Mouse (Mus musculus) ES-E14 (cell line): Measurements from ENCODE around the gene Clstn3. TPM values are rescaled to one million over a fixed set of nuclear protein-coding genes. Genes with fewer than 3 reads are reported as not detected.

Experiments
- DNase-seq: peaks from one replicate; pipeline ENCODE4 v3.0.0-alpha.2; 2013; ENCODE audit warnings: low read depth, low spot score
- H3K27ac ChIP-seq: 2 replicates; pipeline ENCODE4 v1.5.1; 2012; ENCODE audit warnings: low read depth, mild to moderate bottlenecking, low read length, moderate library complexity, mixed read lengths; ENCODE audit not compliant: poor library complexity, insufficient read depth, severe bottlenecking
- H3K36me3 ChIP-seq: 2 replicates; pipeline ENCODE4 v1.6.1; 2012; ENCODE audit warnings: mild to moderate bottlenecking, low read length, moderate library complexity, mixed read lengths; ENCODE audit not compliant: control insufficient read depth, poor library complexity, insufficient read depth, severe bottlenecking
- H3K4me1 ChIP-seq, 2 experiments: fragments of 150-350 bp in 1 of 2; sonication (generic) in 1 of 2; 2 replicates each; pipeline ENCODE4 v1.6.1; 2012; ENCODE audit warnings: low read length in 2 of 2, mild to moderate bottlenecking in 1 of 2, mixed read lengths in 1 of 2; ENCODE audit not compliant: control insufficient read depth in 2 of 2, insufficient read depth in 2 of 2, poor library complexity in 1 of 2
- H3K4me3 ChIP-seq, 2 experiments: fragments of 150-350 bp in 1 of 2; sonication (generic) in 1 of 2; 2 replicates each; pipeline ENCODE4 v1.5.1; 2012; ENCODE audit warnings: low read length in 2 of 2, low read depth in 1 of 2, mild to moderate bottlenecking in 1 of 2, mixed read lengths in 1 of 2; ENCODE audit not compliant: insufficient read depth in 1 of 2, poor library complexity in 1 of 2, severe bottlenecking in 1 of 2
- H3K9ac ChIP-seq: 2 replicates; pipeline ENCODE4 v1.6.1; 2012; ENCODE audit warnings: low read depth, mild to moderate bottlenecking, low read length, mixed read lengths; ENCODE audit not compliant: poor library complexity, insufficient read depth, severe bottlenecking
- H3K9me3 ChIP-seq: fragments of 150-350 bp; sonication (generic); 2 replicates; pipeline ENCODE4 v1.6.1; 2012; ENCODE audit warnings: low read depth, mild to moderate bottlenecking, low read length; ENCODE audit not compliant: control insufficient read depth, insufficient read depth
- CHD2 ChIP-seq: IDR thresholded peaks from 2 replicates; pipeline ENCODE4 v1.6.1; 2014; ENCODE audit warnings: mild to moderate bottlenecking, low read depth, low read length, inconsistent platforms
- HCFC1 ChIP-seq: IDR thresholded peaks from 2 replicates; pipeline ENCODE4 v1.6.1; 2012; ENCODE audit warnings: low read length, inconsistent platforms, borderline replicate concordance; ENCODE audit not compliant: insufficient read depth
- MAFK ChIP-seq: IDR thresholded peaks from 2 replicates; pipeline ENCODE4 v1.6.1; 2014; ENCODE audit warnings: mild to moderate bottlenecking, low read depth, low read length, inconsistent platforms; ENCODE audit not compliant: insufficient read depth
- ZC3H11A ChIP-seq: IDR thresholded peaks from 2 replicates; pipeline ENCODE4 v1.6.1; 2012; ENCODE audit warnings: low read depth, mild to moderate bottlenecking, inconsistent platforms, low read length, borderline replicate concordance
- ZNF384 ChIP-seq: IDR thresholded peaks from 2 replicates; pipeline ENCODE4 v1.6.1; 2012; ENCODE audit warnings: low read depth, low read length, inconsistent platforms
- in situ Hi-C, 2 experiments: fragments of 600-800 bp; cut with MboI; formaldehyde crosslinking; loops; one replicate each; pipeline ENCODE4 v1.15.1; 2025; ENCODE audit warnings: low sequenced_read_pairs in 2 of 2, inconsistent platforms in 1 of 2; ENCODE audit not compliant: unreplicated experiment in 2 of 2
- total RNA-seq: library from RNA; depleted of rRNA; stranded (reverse); fragments of 300-350 nt; gene quantifications from 2 replicates; pipeline ENCODE4 v1.2.3, GENCODE M21; 2012

The Clstn3 gene
- total RNA-seq, 1 experiment = 37.0 TPM

DNA sequence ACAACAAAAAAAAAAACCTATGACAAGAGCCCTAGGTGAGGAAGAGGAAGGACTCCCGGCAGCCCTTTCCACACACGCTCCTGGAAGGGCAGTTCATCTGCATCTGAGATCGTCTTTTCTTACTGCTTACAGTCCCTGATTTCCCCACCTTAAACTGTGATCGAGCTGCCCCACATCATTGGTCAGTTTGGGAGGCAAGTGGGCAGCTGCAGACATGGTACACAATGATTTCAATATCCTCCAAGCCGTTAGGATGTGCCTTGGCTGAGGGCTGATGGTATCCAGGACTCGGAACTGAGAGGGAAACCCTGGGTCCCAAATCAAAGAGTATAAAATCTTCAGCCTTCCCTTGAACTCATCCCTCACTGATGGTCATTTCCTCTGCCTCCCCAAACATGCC, 705 bp upstream of the Clstn3 start:
- no peak for DNase-seq
- H3K4me3 ChIP-seq = peak overlapping the region in 1 of 2 experiments; percentile 68; a peak in 2 of 4 replicates
- H3K36me3 ChIP-seq = no peaks in the 10 kb centered on the region
- peak overlapping the region; percentile 11; the same call in 1 of the 2 replicates for H3K9ac ChIP-seq
- TF ChIP-seq ZNF384 (no peak), MAFK (no peak), ZC3H11A (no peak)
- no peaks in the 10 kb centered on the region; a peak in 1 of 4 replicates for H3K4me1 ChIP-seq
- in situ Hi-C loops = no loop called here
- no peaks in the 10 kb centered on the region for H3K9me3 ChIP-seq
- H3K27ac ChIP-seq = no peak overlapping the region

DNA sequence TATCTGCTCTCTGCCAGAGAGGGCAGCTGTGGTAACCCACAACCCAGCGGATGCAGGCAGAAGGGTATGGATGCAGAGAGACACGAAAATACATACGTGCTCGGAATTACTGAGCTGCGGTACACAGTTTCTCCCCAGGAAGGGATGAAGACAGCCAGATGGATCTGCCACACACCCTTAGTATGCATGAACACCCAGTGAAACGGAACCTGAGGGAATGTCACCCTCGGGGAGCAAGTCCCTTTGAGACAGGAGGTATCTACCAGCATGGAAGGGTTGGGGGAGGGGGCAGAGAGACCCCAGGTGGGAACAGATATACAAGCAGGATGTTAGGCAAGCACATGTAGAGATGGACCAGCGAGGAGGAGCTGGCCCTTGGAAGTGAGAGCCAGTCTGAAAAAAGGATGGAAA, 708 bp downstream of the Clstn3 start:
- H3K9ac ChIP-seq = peak overlapping the region; percentile 58; the same call in 1 of the 2 replicates
- no peaks in the 10 kb centered on the region for H3K9me3 ChIP-seq
- TF ChIP-seq HCFC1 (no peak), MAFK (no peak), ZNF384 (no peak), ZC3H11A (no peak), CHD2 (no peak)
- no peak overlapping the region for H3K27ac ChIP-seq
- peak overlapping the region; percentile 63 to 68; a peak in 3 of 4 replicates for H3K4me3 ChIP-seq
- DNase-seq = no peak
- in situ Hi-C loops = no loop called here
- H3K36me3 ChIP-seq = peaks cover 2% of the 10 kb centered on the region; the same call in 1 of the 2 replicates
- H3K4me1 ChIP-seq = peaks cover 0 to 3% of the 10 kb centered on the region in 2 experiments; a peak in 1 of 4 replicates

DNA sequence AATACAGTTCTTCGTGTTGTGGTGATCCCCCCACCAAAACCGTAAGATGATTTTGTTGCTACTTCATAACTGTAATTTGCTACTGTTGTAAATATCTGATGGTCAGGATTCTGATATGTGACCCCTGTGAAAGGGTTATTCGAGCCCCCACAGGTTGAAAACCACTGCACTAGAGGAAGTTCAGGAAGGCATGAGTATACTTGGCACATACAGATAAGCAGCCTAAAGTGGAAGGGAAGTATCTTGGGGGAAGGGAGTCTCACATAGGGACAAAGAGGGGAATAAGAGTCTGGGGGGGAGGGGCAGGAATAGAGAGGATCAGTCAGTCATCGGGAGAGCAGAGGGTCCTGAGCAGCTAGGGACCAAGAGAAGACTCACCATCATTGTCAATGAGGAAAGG, 5.2 kb downstream of the Clstn3 start:
- no peaks in the 10 kb centered on the region for H3K9me3 ChIP-seq
- DNase-seq = no peak
- H3K9ac ChIP-seq = no peak overlapping the region
- no peak for TF ChIP-seq MAFK
- TF ChIP-seq ZNF384 = no peak
- TF ChIP-seq HCFC1 = no peak
- no peak for TF ChIP-seq CHD2
- no peak for TF ChIP-seq ZC3H11A
- H3K36me3 ChIP-seq = peaks cover 2% of the 10 kb centered on the region; the same call in 1 of the 2 replicates
- no peak overlapping the region for H3K27ac ChIP-seq
- H3K4me1 ChIP-seq = peaks cover 0 to 5% of the 10 kb centered on the region in 2 experiments; a peak in 1 of 4 replicates
- in situ Hi-C loops = no loop called here
- H3K4me3 ChIP-seq = no peak overlapping the region

DNA sequence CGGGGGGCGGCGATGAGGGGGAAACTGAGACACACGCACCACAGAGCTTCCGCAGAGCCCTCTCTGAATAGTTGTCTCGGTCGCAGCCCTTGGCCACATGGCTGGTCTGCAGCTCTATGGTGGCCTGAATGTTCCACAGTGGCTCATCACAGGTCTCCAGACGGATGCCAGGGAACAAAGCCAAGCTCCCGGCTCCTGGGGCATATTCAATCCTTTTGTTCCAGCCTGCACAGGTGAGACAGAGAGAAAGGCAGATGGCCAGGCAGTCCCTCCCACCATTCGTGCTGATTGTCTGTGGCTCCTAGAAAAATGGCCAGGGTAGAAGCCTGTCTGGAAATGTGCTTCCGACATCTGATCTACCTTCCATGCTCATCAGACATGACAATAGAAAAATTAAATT, 6.1 kb downstream of the Clstn3 start:
- no peak overlapping the region for H3K9ac ChIP-seq
- H3K36me3 ChIP-seq = peaks cover 2% of the 10 kb centered on the region; the same call in 1 of the 2 replicates
- H3K4me1 ChIP-seq = peaks cover 0 to 6% of the 10 kb centered on the region in 2 experiments; a peak in 1 of 4 replicates
- TF ChIP-seq MAFK (no peak), ZNF384 (no peak), ZC3H11A (no peak), CHD2 (no peak), HCFC1 (no peak)
- no peaks in the 10 kb centered on the region for H3K9me3 ChIP-seq
- H3K4me3 ChIP-seq = no peak overlapping the region
- no peak for DNase-seq
- H3K27ac ChIP-seq = no peak overlapping the region
- in situ Hi-C loops = no loop called here

DNA sequence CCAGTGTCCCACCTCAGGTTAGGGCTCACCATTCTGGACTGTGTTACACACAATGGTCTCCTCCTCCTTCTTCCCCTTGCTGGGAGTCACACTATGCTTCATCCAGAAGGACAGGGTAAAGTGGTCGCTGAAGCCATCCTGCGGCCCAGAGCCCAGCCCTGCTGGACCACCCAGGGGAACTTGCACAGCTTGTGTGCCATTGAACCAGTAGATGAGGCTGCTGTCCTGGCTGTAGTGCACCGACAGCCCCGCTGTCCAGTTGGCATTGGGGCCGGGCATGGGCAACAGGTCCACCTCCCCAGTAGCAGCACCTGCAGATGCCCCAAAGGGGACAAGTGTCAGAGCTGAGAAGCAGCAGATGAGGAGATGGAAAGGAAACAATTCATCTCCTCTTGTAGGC, 6.8 kb downstream of the Clstn3 start:
- TF ChIP-seq MAFK (no peak), HCFC1 (no peak), ZNF384 (no peak), ZC3H11A (no peak), CHD2 (no peak)
- peaks cover 2% of the 10 kb centered on the region; the same call in 1 of the 2 replicates for H3K36me3 ChIP-seq
- H3K9me3 ChIP-seq = no peaks in the 10 kb centered on the region
- no peak overlapping the region for H3K4me3 ChIP-seq
- H3K9ac ChIP-seq = no peak overlapping the region
- DNase-seq = no peak
- no peak overlapping the region for H3K27ac ChIP-seq
- H3K4me1 ChIP-seq = peaks cover 0 to 7% of the 10 kb centered on the region in 2 experiments; a peak in 1 of 4 replicates
- in situ Hi-C loops = no loop called here
